Mouse (Mus musculus) midbrain, embryonic 13.5 days (tissue): ENCODE data around the gene Pepd. TPM values are rescaled to one million over a fixed set of nuclear protein-coding genes. Genes with fewer than 3 reads are reported as not detected.

Experiments used
- ATAC-seq: fragments of 200-750 bp; cut with Nextera tagmentation; 2 replicates; pipeline ENCODE4 v1.8.0; 2017; ENCODE audit warnings: mild to moderate bottlenecking, moderate TSS enrichment, moderate library complexity
- H3K27ac ChIP-seq: fragments of 300-500 bp; sonication (generic); 2 replicates; pipeline ENCODE4 v1.5.1; 2015; ENCODE audit warnings: inconsistent platforms, mild to moderate bottlenecking, moderate library complexity
- H3K27me3 ChIP-seq: fragments of 300-500 bp; sonication (generic); 2 replicates; pipeline ENCODE4 v1.6.1; 2015; ENCODE audit warnings: mild to moderate bottlenecking, inconsistent platforms
- H3K36me3 ChIP-seq: fragments of 300-500 bp; sonication (generic); 2 replicates; pipeline ENCODE4 v1.6.1; 2015; ENCODE audit warnings: mild to moderate bottlenecking, inconsistent platforms
- H3K4me1 ChIP-seq: fragments of 300-500 bp; sonication (generic); replicated peaks from 2 replicates; pipeline ENCODE4 v1.6.1; 2015; ENCODE audit warnings: inconsistent platforms
- H3K4me2 ChIP-seq: fragments of 300-500 bp; sonication (generic); replicated peaks from 2 replicates; pipeline ENCODE4 v1.6.1; 2015; ENCODE audit warnings: moderate library complexity, mild to moderate bottlenecking, inconsistent platforms
- H3K4me3 ChIP-seq: fragments of 300-500 bp; sonication (generic); replicated peaks from 2 replicates; pipeline ENCODE4 v1.5.1; 2015; ENCODE audit warnings: mild to moderate bottlenecking, inconsistent platforms
- H3K9ac ChIP-seq: fragments of 300-500 bp; sonication (generic); replicated peaks from 2 replicates; pipeline ENCODE4 v1.6.1; 2015; ENCODE audit warnings: mild to moderate bottlenecking, inconsistent platforms
- H3K9me3 ChIP-seq: fragments of 300-500 bp; sonication (generic); 2 replicates; pipeline ENCODE4 v1.6.1; 2016; ENCODE audit warnings: mild to moderate bottlenecking, inconsistent platforms
- WGBS: fragments of 180-500 bp; shearing (Covaris S2); methylation state at CpG from one replicate; pipeline ENCODE4 v1.1.7; 2015; 5-methylcytosine and 5-hydroxymethylcytosine counted together
- polyA plus RNA-seq: library from polyadenylated mRNA; unstranded; fragments of >200 nt; fragmentation: Nextera tagmentation; extraction: Ambion mirVana; gene quantifications from 2 replicates; pipeline ENCODE4 v1.2.1, GENCODE M21; 2015

Pepd gene
- polyA plus RNA-seq, 1 experiment from 2014 or later = 56.0 TPM

GRCm38 (mm10) chr7:34933142-34933541 is 21.0 kb downstream of the Pepd start:
- Histone ChIP-seq H3K4me3 (no peak overlapping the region), H3K27ac (no peak overlapping the region), H3K9ac (no peak overlapping the region), H3K4me2 (no peak overlapping the region), H3K4me1 (peaks cover 36% of the 10 kb centered on the region), H3K9me3 (peaks cover 5% of the 10 kb centered on the region), H3K36me3 (peaks cover 20% of the 10 kb centered on the region), H3K27me3 (no peaks in the 10 kb centered on the region)
- ATAC-seq = no peak
- WGBS = 70% methylated on average over 3 of the region's 3 CpGs

DNA sequence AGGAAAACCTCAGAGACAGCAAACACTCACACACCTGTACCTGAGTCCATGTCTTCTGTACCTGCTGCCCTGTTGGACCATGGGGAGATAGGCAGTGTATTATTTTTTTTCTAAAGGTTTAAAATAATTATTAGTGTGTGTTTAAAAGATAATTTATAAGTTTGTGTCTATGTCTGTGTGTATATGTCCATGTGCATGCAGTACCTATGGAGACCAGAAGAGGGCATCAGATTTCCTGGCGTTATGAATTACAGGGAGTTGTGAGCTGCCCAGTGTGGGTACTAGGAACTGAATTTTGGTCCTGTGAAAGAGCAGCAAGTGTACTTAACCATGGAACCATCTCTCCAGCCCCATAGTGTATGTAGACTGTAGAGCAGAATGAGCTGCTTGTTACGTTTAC is 24.2 kb downstream of the Pepd start:
- Histone ChIP-seq H3K4me1 (peaks cover 41% of the 10 kb centered on the region), H3K27me3 (no peaks in the 10 kb centered on the region), H3K9me3 (peaks cover 5% of the 10 kb centered on the region), H3K9ac (no peak overlapping the region), H3K4me2 (no peak overlapping the region), H3K27ac (no peak overlapping the region), H3K4me3 (no peak overlapping the region), H3K36me3 (peaks cover 20% of the 10 kb centered on the region)
- no peak for ATAC-seq
- WGBS = 93% methylated on average over 2 of the region's 2 CpGs

GRCm38 (mm10) chr7:34938636-34939261 is 26.6 kb downstream of the Pepd start:
- peaks cover 5% of the 10 kb centered on the region for H3K9me3 ChIP-seq
- 13% methylated on average over 6 of the region's 7 CpGs for WGBS
- peak; percentile 38 for ATAC-seq
- 0 out of 2 replicates have a peak overlapping the region, but pooled peaks have one; percentile 19 for H3K9ac ChIP-seq
- H3K4me2 ChIP-seq = no peak overlapping the region
- peak overlapping the region; percentile 83 for H3K27ac ChIP-seq
- peaks cover 47% of the 10 kb centered on the region for H3K4me1 ChIP-seq
- H3K4me3 ChIP-seq = no peak overlapping the region
- H3K27me3 ChIP-seq = no peaks in the 10 kb centered on the region
- peaks cover 20% of the 10 kb centered on the region for H3K36me3 ChIP-seq

DNA sequence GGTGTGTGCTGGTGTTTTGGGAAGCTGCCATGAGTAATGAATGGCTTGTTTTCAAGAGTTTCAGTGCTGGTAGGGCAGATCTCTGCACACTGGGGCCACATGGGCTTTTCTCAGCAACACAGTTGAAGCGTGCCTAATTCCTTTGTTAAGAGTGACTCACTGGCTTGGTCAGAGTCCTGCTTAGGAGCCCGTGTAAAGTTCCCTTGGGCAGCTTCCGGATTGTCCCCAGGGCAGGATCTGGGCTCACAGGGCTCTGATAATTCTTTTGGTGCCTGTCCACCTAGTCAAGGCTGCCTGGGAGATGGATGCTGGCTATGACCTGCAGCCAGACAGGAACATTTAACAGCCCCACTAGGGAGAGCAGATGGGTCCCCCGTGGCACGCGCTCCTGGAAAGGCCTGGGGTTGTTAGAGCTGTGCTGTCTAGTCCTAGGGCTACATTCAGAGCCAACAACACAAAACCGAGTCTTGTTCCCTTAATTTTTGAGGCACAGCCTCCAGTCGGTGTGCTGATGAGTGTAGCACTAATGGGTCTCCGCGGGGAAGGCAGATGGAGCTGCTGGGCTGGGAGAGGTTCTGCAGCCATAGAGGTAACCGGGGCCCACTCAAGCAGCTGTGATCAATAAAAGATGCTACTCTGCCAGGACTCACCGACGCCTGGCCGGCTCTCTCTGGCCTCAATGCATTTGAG is 27.2 kb downstream of the Pepd start:
- Histone ChIP-seq H3K27ac (peak overlapping the region; percentile 83), H3K27me3 (no peaks in the 10 kb centered on the region), H3K4me3 (no peak overlapping the region), H3K4me1 (peaks cover 47% of the 10 kb centered on the region), H3K9me3 (peaks cover 5% of the 10 kb centered on the region), H3K9ac (0 out of 2 replicates have a peak overlapping the region, but pooled peaks have one; percentile 19), H3K36me3 (peaks cover 24% of the 10 kb centered on the region), H3K4me2 (no peak overlapping the region)
- WGBS = 12% methylated on average over 14 of the region's 14 CpGs
- peak; percentile 65 for ATAC-seq

DNA sequence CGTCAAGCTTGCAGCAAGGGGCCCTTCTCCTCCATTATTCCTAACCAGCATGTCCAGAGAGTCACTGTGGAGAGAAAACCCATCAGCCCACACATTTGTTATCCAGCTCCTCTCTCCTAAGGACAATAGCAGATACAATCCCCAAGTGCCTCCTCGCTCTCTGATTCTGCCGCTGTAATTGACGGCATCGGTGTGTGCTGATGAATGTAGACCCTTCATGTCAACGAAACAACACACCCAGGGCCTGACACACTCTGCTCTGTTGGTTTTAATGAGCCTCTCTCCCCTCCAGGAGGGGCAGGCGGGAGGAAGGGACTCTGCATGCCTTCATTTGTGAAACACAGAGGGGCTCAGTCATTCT is 27.8 kb downstream of the Pepd start:
- peaks cover 47% of the 10 kb centered on the region for H3K4me1 ChIP-seq
- peak overlapping the region; percentile 83 for H3K27ac ChIP-seq
- H3K9ac ChIP-seq = 0 out of 2 replicates have a peak overlapping the region, but pooled peaks have one; percentile 19
- peak; percentile 62 for ATAC-seq
- H3K4me3 ChIP-seq = no peak overlapping the region
- H3K36me3 ChIP-seq = peaks cover 24% of the 10 kb centered on the region
- H3K9me3 ChIP-seq = peaks cover 5% of the 10 kb centered on the region
- WGBS = 5% methylated on average over 7 of the region's 7 CpGs
- H3K4me2 ChIP-seq = peak overlapping the region; percentile 13; the same call in 1 of the 2 replicates
- no peaks in the 10 kb centered on the region for H3K27me3 ChIP-seq

DNA sequence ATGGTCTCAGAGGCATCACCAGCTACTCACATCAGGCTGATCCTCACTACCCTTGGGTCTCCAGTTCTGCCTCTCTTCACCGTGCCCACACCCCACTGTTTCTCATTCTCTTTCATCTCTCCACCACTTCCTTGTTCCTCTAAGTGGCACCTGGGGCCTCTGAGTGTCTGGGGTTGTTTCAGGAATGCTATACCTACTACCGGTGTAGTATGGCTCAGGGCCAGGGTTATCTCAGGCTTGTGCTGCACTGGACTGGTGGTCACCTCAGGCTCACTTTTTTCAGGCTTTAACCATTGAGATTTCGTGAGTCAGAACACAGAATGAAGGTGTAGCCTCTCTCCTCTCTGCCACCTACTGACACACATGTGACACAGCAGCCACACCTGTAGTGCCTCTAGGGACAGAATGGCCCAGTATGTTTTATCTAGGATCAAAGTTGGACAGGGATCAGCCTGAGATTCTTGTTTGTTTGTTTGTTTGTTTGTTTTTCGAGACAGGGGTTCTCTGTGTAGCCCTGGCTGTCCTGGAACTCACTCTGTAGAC is 31.5 kb downstream of the Pepd start:
- H3K27ac ChIP-seq = no peak overlapping the region
- no peaks in the 10 kb centered on the region for H3K27me3 ChIP-seq
- peaks cover 56% of the 10 kb centered on the region for H3K4me1 ChIP-seq
- H3K36me3 ChIP-seq = peaks cover 6% of the 10 kb centered on the region
- 75% methylated on average over 4 of the region's 4 CpGs for WGBS
- no peak overlapping the region for H3K4me2 ChIP-seq
- no peak overlapping the region for H3K9ac ChIP-seq
- no peak overlapping the region for H3K4me3 ChIP-seq
- ATAC-seq = no peak
- H3K9me3 ChIP-seq = no peaks in the 10 kb centered on the region

- no peaks in the 10 kb centered on the region for H3K27me3 ChIP-seq
- H3K4me2 ChIP-seq = no peak overlapping the region
- H3K9ac ChIP-seq = no peak overlapping the region
- H3K9me3 ChIP-seq = no peaks in the 10 kb centered on the region
- no peak overlapping the region for H3K4me3 ChIP-seq
- 20% methylated on average over 7 of the region's 7 CpGs for WGBS
- H3K36me3 ChIP-seq = peaks cover 6% of the 10 kb centered on the region
- H3K27ac ChIP-seq = peak overlapping the region; percentile 82
- peaks cover 43% of the 10 kb centered on the region for H3K4me1 ChIP-seq
- ATAC-seq = peak; percentile 81
These were observed 34.2 kb downstream of the Pepd start for GRCm38 (mm10) chr7:34946269-34946925.

- no peaks in the 10 kb centered on the region for H3K9me3 ChIP-seq
- no peak overlapping the region for H3K4me3 ChIP-seq
- no peaks in the 10 kb centered on the region for H3K36me3 ChIP-seq
- 84% methylated on average over 9 of the region's 9 CpGs for WGBS
- ATAC-seq = no peak
- H3K27me3 ChIP-seq = no peaks in the 10 kb centered on the region
- H3K4me1 ChIP-seq = peaks cover 28% of the 10 kb centered on the region
- H3K27ac ChIP-seq = no peak overlapping the region
- H3K4me2 ChIP-seq = no peak overlapping the region
- no peak overlapping the region for H3K9ac ChIP-seq
These were observed 42.4 kb downstream of the Pepd start for GRCm38 (mm10) chr7:34954548-34954947.

DNA sequence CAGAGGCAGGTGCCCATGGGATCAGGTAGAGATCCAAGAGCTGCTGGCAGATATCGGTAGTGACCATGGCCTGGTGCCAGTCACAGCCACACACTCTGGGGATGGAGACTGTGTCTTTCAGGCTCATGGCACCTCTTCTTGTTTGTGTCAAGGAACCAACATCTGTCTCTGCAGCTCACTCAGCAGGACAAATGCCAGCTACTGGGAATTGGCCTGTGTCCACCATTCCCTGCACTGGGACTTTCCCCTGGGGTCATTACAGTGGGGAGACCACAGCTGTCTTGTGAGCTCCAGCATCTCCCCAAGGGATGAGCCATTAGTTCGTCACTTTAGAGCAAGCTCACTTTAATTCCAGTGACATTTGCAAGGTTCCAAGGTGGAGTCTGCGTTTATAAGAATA is 43.1 kb downstream of the Pepd start:
- H3K27ac ChIP-seq = peak overlapping the region; percentile 60; the same call in 1 of the 2 replicates
- H3K4me2 ChIP-seq = no peak overlapping the region

GRCm38 (mm10) chr7:34957138-34957537 is 45.0 kb downstream of the Pepd start:
- H3K36me3 ChIP-seq = no peaks in the 10 kb centered on the region
- WGBS = 89% methylated on average over 8 of the region's 8 CpGs
- no peaks in the 10 kb centered on the region for H3K27me3 ChIP-seq
- no peak overlapping the region for H3K4me2 ChIP-seq
- ATAC-seq = no peak
- H3K9ac ChIP-seq = no peak overlapping the region
- H3K4me1 ChIP-seq = peaks cover 18% of the 10 kb centered on the region; the same call in 1 of the 2 replicates
- 0 out of 2 replicates have a peak overlapping the region, but pooled peaks have one; percentile 11 for H3K27ac ChIP-seq
- H3K9me3 ChIP-seq = no peaks in the 10 kb centered on the region
- no peak overlapping the region for H3K4me3 ChIP-seq

More for the DNA sequence above, 43.1 kb downstream of the Pepd start:
- no peak for ATAC-seq
- WGBS = 73% methylated on average over 3 of the region's 3 CpGs
- no peaks in the 10 kb centered on the region for H3K36me3 ChIP-seq
- H3K9ac ChIP-seq = no peak overlapping the region
- no peaks in the 10 kb centered on the region for H3K9me3 ChIP-seq
- peaks cover 25% of the 10 kb centered on the region for H3K4me1 ChIP-seq
- H3K4me3 ChIP-seq = no peak overlapping the region
- H3K27me3 ChIP-seq = no peaks in the 10 kb centered on the region

DNA sequence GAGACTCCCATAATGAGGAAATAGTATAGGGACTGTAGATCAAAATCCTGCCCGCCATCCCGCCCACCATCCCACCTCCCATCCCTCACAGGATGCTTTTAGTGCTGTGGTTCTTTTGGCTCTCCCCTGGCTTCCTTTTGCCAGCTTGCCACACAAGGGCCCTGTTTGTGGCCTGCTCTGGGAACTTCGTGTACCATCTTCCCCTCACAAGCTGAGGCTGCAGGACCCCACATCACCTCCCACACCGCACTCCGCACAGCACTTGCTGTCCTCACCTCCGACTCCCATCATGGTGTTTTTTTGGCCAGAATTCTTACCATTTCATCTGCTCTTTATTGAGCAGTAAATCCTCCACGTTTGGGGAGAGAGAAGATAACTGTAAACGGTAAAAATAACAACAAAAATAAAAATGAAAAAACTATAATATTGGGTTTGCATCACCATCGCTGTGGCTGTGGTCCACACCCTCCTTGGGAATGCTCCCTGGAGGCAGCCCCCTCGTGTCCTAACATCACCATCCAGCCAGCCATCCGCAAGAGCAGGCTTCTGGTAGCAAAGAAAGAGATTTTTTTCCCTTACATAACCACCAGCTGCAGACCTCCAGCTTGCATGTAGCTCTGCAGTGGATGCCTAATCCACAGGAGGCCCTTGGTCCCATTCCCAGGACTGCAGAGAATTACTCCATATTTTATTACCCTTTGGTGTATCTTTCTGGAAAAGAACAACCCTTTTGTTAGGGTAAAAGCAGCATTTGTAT is 51.9 kb downstream of the Pepd start:
- H3K4me2 ChIP-seq = no peak overlapping the region
- H3K36me3 ChIP-seq = no peaks in the 10 kb centered on the region
- H3K4me1 ChIP-seq = peaks cover 2% of the 10 kb centered on the region; the same call in 1 of the 2 replicates
- H3K4me3 ChIP-seq = no peak overlapping the region
- no peak for ATAC-seq
- H3K27me3 ChIP-seq = no peaks in the 10 kb centered on the region
- no peak overlapping the region for H3K9ac ChIP-seq
- H3K9me3 ChIP-seq = no peaks in the 10 kb centered on the region
- no peak overlapping the region for H3K27ac ChIP-seq
- WGBS = 88% methylated on average over 11 of the region's 11 CpGs
